Mouse (Mus musculus) midbrain, embryonic 11.5 days (tissue): ENCODE measurements around the gene Tll1. TPM values are rescaled to one million over a fixed set of nuclear protein-coding genes. Genes with fewer than 3 reads are reported as not detected.

Experiments
- ATAC-seq: fragments of 200-750 bp; cut with Nextera tagmentation; 2 replicates; pipeline ENCODE4 v1.8.0; 2017; ENCODE audit warnings: moderate TSS enrichment, moderate library complexity; ENCODE audit not compliant: low FRiP score
- DNase-seq: peaks from one replicate; pipeline ENCODE4 v3.0.0; 2015; ENCODE audit warnings: low spot score; ENCODE audit errors: missing footprints
- H3K27ac ChIP-seq: fragments of 300-500 bp; sonication (generic); 2 replicates; pipeline ENCODE4 v1.5.1; 2014; ENCODE audit warnings: low read depth, low read length
- H3K27me3 ChIP-seq: fragments of 300-500 bp; sonication (generic); 2 replicates; pipeline ENCODE4 v1.6.1; 2014; ENCODE audit warnings: mild to moderate bottlenecking, low read length, moderate library complexity, mixed read lengths; ENCODE audit not compliant: control insufficient read depth, insufficient read depth
- H3K36me3 ChIP-seq: fragments of 300-500 bp; sonication (generic); 2 replicates; pipeline ENCODE4 v1.6.1; 2014; ENCODE audit warnings: mild to moderate bottlenecking, low read length, moderate library complexity, mixed read lengths; ENCODE audit not compliant: control insufficient read depth, insufficient read depth
- H3K4me1 ChIP-seq: fragments of 300-500 bp; sonication (generic); 2 replicates; pipeline ENCODE4 v1.6.1; 2014; ENCODE audit warnings: low read length; ENCODE audit not compliant: control insufficient read depth, insufficient read depth
- H3K4me2 ChIP-seq: fragments of 300-500 bp; sonication (generic); 2 replicates; pipeline ENCODE4 v1.6.1; 2014; ENCODE audit warnings: mild to moderate bottlenecking, moderate library complexity
- H3K4me3 ChIP-seq: fragments of 300-500 bp; sonication (generic); 2 replicates; pipeline ENCODE4 v1.5.1; 2014; ENCODE audit warnings: low read depth, low read length
- H3K9ac ChIP-seq: fragments of 300-500 bp; sonication (generic); 2 replicates; pipeline ENCODE4 v1.6.1; 2014; ENCODE audit warnings: low read length
- H3K9me3 ChIP-seq: fragments of 300-500 bp; sonication (generic); 2 replicates; pipeline ENCODE4 v1.6.1; 2016; ENCODE audit warnings: low read length; ENCODE audit not compliant: control insufficient read depth
- WGBS: fragments of 180-500 bp; shearing (Covaris S2); extraction: QIAGEN DNeasy Blood & Tissue Kit; methylation state at CpG from one replicate; pipeline ENCODE4 v1.1.7; 2014; 5-methylcytosine and 5-hydroxymethylcytosine counted together
- polyA plus RNA-seq: library from polyadenylated mRNA; unstranded; fragments of >200 nt; fragmentation: Nextera tagmentation; extraction: Ambion mirVana; gene quantifications from 2 replicates; pipeline ENCODE4 v1.2.1, GENCODE M21; 2014

The Tll1 gene
- polyA plus RNA-seq, 1 experiment from 2014 or later: 0.89 TPM

GRCm38 (mm10) chr8:64204801-64205311 is 1.2 kb downstream of the Tll1 start:
- Histone ChIP-seq H3K9ac (peak overlapping the region; percentile 58; the same call in 1 of the 2 replicates), H3K4me2 (peak overlapping the region; percentile 87), H3K4me3 (peak overlapping the region; percentile 52), H3K27me3 (peaks cover 8% of the 10 kb centered on the region; the same call in 1 of the 2 replicates), H3K36me3 (no peaks in the 10 kb centered on the region), H3K9me3 (no peaks in the 10 kb centered on the region), H3K27ac (no peak overlapping the region), H3K4me1 (no peaks in the 10 kb centered on the region; the same call in none of the 2 replicates)
- peak; percentile 94 for DNase-seq
- WGBS: 1% methylated on average over 19 of the region's 19 CpGs
- ATAC-seq: peak; percentile 33

GRCm38 (mm10) chr8:64204167-64204566 is 1.9 kb downstream of the Tll1 start:
- Histone ChIP-seq H3K4me1 (no peaks in the 10 kb centered on the region; the same call in none of the 2 replicates), H3K4me2 (peak overlapping the region; percentile 87), H3K36me3 (no peaks in the 10 kb centered on the region), H3K9ac (no peak overlapping the region), H3K9me3 (no peaks in the 10 kb centered on the region), H3K27me3 (peaks cover 8% of the 10 kb centered on the region; the same call in 1 of the 2 replicates), H3K4me3 (peak overlapping the region; percentile 52; the same call in 1 of the 2 replicates), H3K27ac (no peak overlapping the region)
- WGBS: 2% methylated on average over 19 of the region's 19 CpGs
- peak; percentile 91 for DNase-seq
- peak; percentile 74 for ATAC-seq

GRCm38 (mm10) chr8:64198326-64198725 is 7.7 kb downstream of the Tll1 start:
- no peak for ATAC-seq

GRCm38 (mm10) chr8:64193421-64193820 is 12.7 kb downstream of the Tll1 start:
- 63% methylated on average over 2 of the region's 2 CpGs for WGBS
- no peak overlapping the region for H3K27ac ChIP-seq
- no peaks in the 10 kb centered on the region for H3K36me3 ChIP-seq
- H3K4me2 ChIP-seq: no peak overlapping the region
- H3K9me3 ChIP-seq: no peaks in the 10 kb centered on the region
- no peak overlapping the region for H3K9ac ChIP-seq
- ATAC-seq: no peak
- no peaks in the 10 kb centered on the region for H3K4me1 ChIP-seq
- H3K27me3 ChIP-seq: no peaks in the 10 kb centered on the region
- no peak for DNase-seq
- H3K4me3 ChIP-seq: no peak overlapping the region

More at GRCm38 (mm10) chr8:64198326-64198725, 7.7 kb downstream of the Tll1 start:
- DNase-seq: no peak
- H3K27me3 ChIP-seq: no peaks in the 10 kb centered on the region
- H3K9ac ChIP-seq: no peak overlapping the region
- no peak overlapping the region for H3K4me2 ChIP-seq
- H3K36me3 ChIP-seq: no peaks in the 10 kb centered on the region
- no peak overlapping the region for H3K4me3 ChIP-seq
- WGBS: 64% methylated on average over 2 of the region's 2 CpGs
- no peaks in the 10 kb centered on the region for H3K9me3 ChIP-seq
- H3K4me1 ChIP-seq: no peaks in the 10 kb centered on the region
- H3K27ac ChIP-seq: no peak overlapping the region

- Histone ChIP-seq H3K36me3 (no peaks in the 10 kb centered on the region), H3K27ac (no peak overlapping the region), H3K27me3 (no peaks in the 10 kb centered on the region), H3K4me2 (no peak overlapping the region), H3K9ac (no peak overlapping the region), H3K4me3 (no peak overlapping the region), H3K4me1 (no peaks in the 10 kb centered on the region), H3K9me3 (no peaks in the 10 kb centered on the region)
- ATAC-seq (peak; percentile 42; the same call in 1 of the 2 replicates), DNase-seq (no peak)
- 40% methylated on average over 2 of the region's 2 CpGs for WGBS
These were observed 18.2 kb downstream of the Tll1 start for GRCm38 (mm10) chr8:64187881-64188280.

GRCm38 (mm10) chr8:64176931-64177330 is 29.1 kb downstream of the Tll1 start:
- no peaks in the 10 kb centered on the region for H3K9me3 ChIP-seq
- ATAC-seq: no peak
- no peaks in the 10 kb centered on the region for H3K36me3 ChIP-seq
- H3K27ac ChIP-seq: no peak overlapping the region
- H3K27me3 ChIP-seq: no peaks in the 10 kb centered on the region
- no peak overlapping the region for H3K4me2 ChIP-seq
- no peak overlapping the region for H3K4me3 ChIP-seq
- 89% methylated on average over 2 of the region's 2 CpGs for WGBS
- no peaks in the 10 kb centered on the region for H3K4me1 ChIP-seq
- DNase-seq: no peak
- no peak overlapping the region for H3K9ac ChIP-seq

- WGBS: 76% methylated on average over 3 of the region's 3 CpGs
- no peak overlapping the region for H3K4me3 ChIP-seq
- ATAC-seq (no peak), DNase-seq (no peak)
- no peak overlapping the region for H3K9ac ChIP-seq
- H3K27ac ChIP-seq: no peak overlapping the region
- no peak overlapping the region for H3K4me2 ChIP-seq
- H3K9me3 ChIP-seq: no peaks in the 10 kb centered on the region
- H3K4me1 ChIP-seq: no peaks in the 10 kb centered on the region
- no peaks in the 10 kb centered on the region for H3K27me3 ChIP-seq
- no peaks in the 10 kb centered on the region for H3K36me3 ChIP-seq
These were observed 31.2 kb downstream of the Tll1 start for GRCm38 (mm10) chr8:64174916-64175315.

- H3K36me3 ChIP-seq: no peaks in the 10 kb centered on the region
- no peak overlapping the region for H3K4me3 ChIP-seq
- no peaks in the 10 kb centered on the region for H3K9me3 ChIP-seq
- 83% methylated on average over 2 of the region's 2 CpGs for WGBS
- H3K9ac ChIP-seq: no peak overlapping the region
- H3K4me2 ChIP-seq: no peak overlapping the region
- DNase-seq (no peak), ATAC-seq (no peak)
- H3K4me1 ChIP-seq: no peaks in the 10 kb centered on the region
- no peaks in the 10 kb centered on the region for H3K27me3 ChIP-seq
- no peak overlapping the region for H3K27ac ChIP-seq
These were observed 32.3 kb downstream of the Tll1 start for GRCm38 (mm10) chr8:64173759-64174158.

GRCm38 (mm10) chr8:64152899-64153891 is 52.9 kb downstream of the Tll1 start:
- Histone ChIP-seq H3K27ac (no peak overlapping the region), H3K4me2 (no peak overlapping the region), H3K4me1 (peaks cover 5% of the 10 kb centered on the region), H3K4me3 (no peak overlapping the region), H3K9ac (no peak overlapping the region), H3K27me3 (no peaks in the 10 kb centered on the region), H3K36me3 (no peaks in the 10 kb centered on the region), H3K9me3 (no peaks in the 10 kb centered on the region)
- DNase-seq (no peak), ATAC-seq (peak; percentile 89)
- 40% methylated on average over 9 of the region's 9 CpGs for WGBS
